Mouse (Mus musculus): Measurements from ENCODE around the gene Tnn. TPM values are rescaled to one million over a fixed set of nuclear protein-coding genes. Genes with fewer than 3 reads are reported as not detected.

Tnn gene
- polyA plus RNA-seq, 1 experiment from 2014 or later: not detected

GRCm38 (mm10) chr1:160100996-160101395, 52.4 kb downstream of the Tnn start:
- Histone ChIP-seq H3K27me3 (ENCODE audit: control insufficient read depth, insufficient read depth, low read length) (no peaks in the 10 kb centered on the region), H3K9me3 (ENCODE audit: control insufficient read depth, low read length) (no peaks in the 10 kb centered on the region), H3K4me2 (replicated peaks) (no peak overlapping the region), H3K4me1 (replicated peaks; ENCODE audit: control insufficient read depth, insufficient read depth, low read length) (no peaks in the 10 kb centered on the region), H3K4me3 (replicated peaks; ENCODE audit: low read length) (no peak overlapping the region), H3K36me3 (replicated peaks; ENCODE audit: control insufficient read depth, insufficient read depth) (no peaks in the 10 kb centered on the region), H3K27ac (no peak overlapping the region), H3K9ac (no peak overlapping the region)
- ATAC-seq (ENCODE audit: low FRiP score) (no peak), DNase-seq (ENCODE audit: low spot score) (no peak)
- 85% methylated on average over 5 of the region's 5 CpGs for WGBS

- Histone ChIP-seq H3K4me2 (replicated peaks) (no peak overlapping the region), H3K4me1 (replicated peaks; ENCODE audit: control insufficient read depth, insufficient read depth, low read length) (no peaks in the 10 kb centered on the region), H3K9me3 (ENCODE audit: control insufficient read depth, low read length) (no peaks in the 10 kb centered on the region), H3K27ac (no peak overlapping the region), H3K27me3 (ENCODE audit: control insufficient read depth, insufficient read depth, low read length) (no peaks in the 10 kb centered on the region), H3K36me3 (replicated peaks; ENCODE audit: control insufficient read depth, insufficient read depth) (no peaks in the 10 kb centered on the region), H3K9ac (no peak overlapping the region), H3K4me3 (replicated peaks; ENCODE audit: low read length) (no peak overlapping the region)
- ATAC-seq (ENCODE audit: low FRiP score): no peak
- WGBS: 84% methylated on average over 5 of the region's 5 CpGs
- no peak for DNase-seq (ENCODE audit: low spot score)
These were observed 53.6 kb downstream of the Tnn start for GRCm38 (mm10) chr1:160099659-160100302.

GRCm38 (mm10) chr1:160086651-160087050, 66.7 kb downstream of the Tnn start:
- 78% methylated on average over 2 of the region's 2 CpGs for WGBS
- no peak overlapping the region for H3K4me2 ChIP-seq (replicated peaks)
- no peaks in the 10 kb centered on the region for H3K36me3 ChIP-seq (replicated peaks; ENCODE audit: control insufficient read depth, insufficient read depth)
- DNase-seq (ENCODE audit: low spot score) (no peak), ATAC-seq (ENCODE audit: low FRiP score) (0 out of 2 replicates have a peak, but pooled peaks have one; percentile 28)
- no peak overlapping the region for H3K4me3 ChIP-seq (replicated peaks; ENCODE audit: low read length)
- no peaks in the 10 kb centered on the region for H3K27me3 ChIP-seq (ENCODE audit: control insufficient read depth, insufficient read depth, low read length)
- H3K27ac ChIP-seq: no peak overlapping the region
- no peak overlapping the region for H3K9ac ChIP-seq
- H3K9me3 ChIP-seq (ENCODE audit: control insufficient read depth, low read length): no peaks in the 10 kb centered on the region
- no peaks in the 10 kb centered on the region for H3K4me1 ChIP-seq (replicated peaks; ENCODE audit: control insufficient read depth, insufficient read depth, low read length)

- H3K4me1 ChIP-seq (replicated peaks; ENCODE audit: control insufficient read depth, insufficient read depth, low read length): no peaks in the 10 kb centered on the region
- no peak for ATAC-seq (ENCODE audit: low FRiP score)
- H3K27ac ChIP-seq: no peak overlapping the region
- DNase-seq (ENCODE audit: low spot score): no peak
- no peaks in the 10 kb centered on the region for H3K27me3 ChIP-seq (ENCODE audit: control insufficient read depth, insufficient read depth, low read length)
- no peaks in the 10 kb centered on the region for H3K36me3 ChIP-seq (replicated peaks; ENCODE audit: control insufficient read depth, insufficient read depth)
- H3K4me3 ChIP-seq (replicated peaks; ENCODE audit: low read length): no peak overlapping the region
- H3K9ac ChIP-seq: no peak overlapping the region
- WGBS: 95% methylated on average over 1 of the region's 1 CpGs
- H3K4me2 ChIP-seq (replicated peaks): no peak overlapping the region
- no peaks in the 10 kb centered on the region for H3K9me3 ChIP-seq (ENCODE audit: control insufficient read depth, low read length)
These were observed 69.1 kb downstream of the Tnn start for GRCm38 (mm10) chr1:160084239-160084638.

GRCm38 (mm10) chr1:160082647-160083046, 70.7 kb downstream of the Tnn start:
- H3K9me3 ChIP-seq (ENCODE audit: control insufficient read depth, low read length): no peaks in the 10 kb centered on the region
- DNase-seq (ENCODE audit: low spot score): no peak
- H3K4me3 ChIP-seq (replicated peaks; ENCODE audit: low read length): no peak overlapping the region
- no peak overlapping the region for H3K4me2 ChIP-seq (replicated peaks)
- no peak overlapping the region for H3K27ac ChIP-seq
- no peak overlapping the region for H3K9ac ChIP-seq
- H3K27me3 ChIP-seq (ENCODE audit: control insufficient read depth, insufficient read depth, low read length): no peaks in the 10 kb centered on the region
- WGBS: 63% methylated on average over 1 of the region's 1 CpGs
- no peak for ATAC-seq (ENCODE audit: low FRiP score)
- no peaks in the 10 kb centered on the region for H3K36me3 ChIP-seq (replicated peaks; ENCODE audit: control insufficient read depth, insufficient read depth)
- no peaks in the 10 kb centered on the region for H3K4me1 ChIP-seq (replicated peaks; ENCODE audit: control insufficient read depth, insufficient read depth, low read length)

- peak; percentile 47; the same call in 1 of the 2 replicates for ATAC-seq (ENCODE audit: low FRiP score)
- WGBS: 30% methylated on average over 2 of the region's 2 CpGs
- 0 out of 2 replicates have a peak, but pooled peaks cover 3% of the 10 kb centered on the region for H3K4me1 ChIP-seq (replicated peaks; ENCODE audit: control insufficient read depth, insufficient read depth, low read length)
These were observed 72.5 kb downstream of the Tnn start for GRCm38 (mm10) chr1:160080800-160081436.

GRCm38 (mm10) chr1:160078882-160079661, 74.3 kb downstream of the Tnn start:
- Histone ChIP-seq H3K36me3 (replicated peaks; ENCODE audit: control insufficient read depth, insufficient read depth) (no peaks in the 10 kb centered on the region), H3K4me3 (replicated peaks; ENCODE audit: low read length) (no peak overlapping the region), H3K27me3 (ENCODE audit: control insufficient read depth, insufficient read depth, low read length) (no peaks in the 10 kb centered on the region), H3K27ac (no peak overlapping the region), H3K4me1 (replicated peaks; ENCODE audit: control insufficient read depth, insufficient read depth, low read length) (0 out of 2 replicates have a peak, but pooled peaks cover 3% of the 10 kb centered on the region), H3K9ac (no peak overlapping the region), H3K9me3 (ENCODE audit: control insufficient read depth, low read length) (no peaks in the 10 kb centered on the region), H3K4me2 (replicated peaks) (no peak overlapping the region)
- DNase-seq (ENCODE audit: low spot score) (no peak), ATAC-seq (ENCODE audit: low FRiP score) (no peak)
- WGBS: 74% methylated on average over 14 of the region's 14 CpGs

More at GRCm38 (mm10) chr1:160080800-160081436, 72.5 kb downstream of the Tnn start:
- H3K4me2 ChIP-seq (replicated peaks): no peak overlapping the region
- H3K27me3 ChIP-seq (ENCODE audit: control insufficient read depth, insufficient read depth, low read length): no peaks in the 10 kb centered on the region
- no peak overlapping the region for H3K9ac ChIP-seq
- H3K36me3 ChIP-seq (replicated peaks; ENCODE audit: control insufficient read depth, insufficient read depth): no peaks in the 10 kb centered on the region
- DNase-seq (ENCODE audit: low spot score): peak; percentile 91
- H3K4me3 ChIP-seq (replicated peaks; ENCODE audit: low read length): no peak overlapping the region
- H3K27ac ChIP-seq: no peak overlapping the region
- H3K9me3 ChIP-seq (ENCODE audit: control insufficient read depth, low read length): no peaks in the 10 kb centered on the region

- DNase-seq (ENCODE audit: low spot score) (no peak), ATAC-seq (ENCODE audit: low FRiP score) (no peak)
- Histone ChIP-seq H3K9ac (no peak overlapping the region), H3K27me3 (ENCODE audit: control insufficient read depth, insufficient read depth, low read length) (no peaks in the 10 kb centered on the region), H3K4me3 (replicated peaks; ENCODE audit: low read length) (no peak overlapping the region), H3K4me2 (replicated peaks) (no peak overlapping the region), H3K4me1 (replicated peaks; ENCODE audit: control insufficient read depth, insufficient read depth, low read length) (no peaks in the 10 kb centered on the region), H3K27ac (no peak overlapping the region), H3K36me3 (replicated peaks; ENCODE audit: control insufficient read depth, insufficient read depth) (no peaks in the 10 kb centered on the region), H3K9me3 (ENCODE audit: control insufficient read depth, low read length) (peaks cover 8% of the 10 kb centered on the region)
- 84% methylated on average over 7 of the region's 7 CpGs for WGBS
These were observed 88.7 kb downstream of the Tnn start for GRCm38 (mm10) chr1:160064547-160065144.

Measured in hindbrain, embryonic 14.5 days (tissue).